Comparison of ENCODE assay signal across 8 mouse cellular contexts in the genomic region with DNA sequence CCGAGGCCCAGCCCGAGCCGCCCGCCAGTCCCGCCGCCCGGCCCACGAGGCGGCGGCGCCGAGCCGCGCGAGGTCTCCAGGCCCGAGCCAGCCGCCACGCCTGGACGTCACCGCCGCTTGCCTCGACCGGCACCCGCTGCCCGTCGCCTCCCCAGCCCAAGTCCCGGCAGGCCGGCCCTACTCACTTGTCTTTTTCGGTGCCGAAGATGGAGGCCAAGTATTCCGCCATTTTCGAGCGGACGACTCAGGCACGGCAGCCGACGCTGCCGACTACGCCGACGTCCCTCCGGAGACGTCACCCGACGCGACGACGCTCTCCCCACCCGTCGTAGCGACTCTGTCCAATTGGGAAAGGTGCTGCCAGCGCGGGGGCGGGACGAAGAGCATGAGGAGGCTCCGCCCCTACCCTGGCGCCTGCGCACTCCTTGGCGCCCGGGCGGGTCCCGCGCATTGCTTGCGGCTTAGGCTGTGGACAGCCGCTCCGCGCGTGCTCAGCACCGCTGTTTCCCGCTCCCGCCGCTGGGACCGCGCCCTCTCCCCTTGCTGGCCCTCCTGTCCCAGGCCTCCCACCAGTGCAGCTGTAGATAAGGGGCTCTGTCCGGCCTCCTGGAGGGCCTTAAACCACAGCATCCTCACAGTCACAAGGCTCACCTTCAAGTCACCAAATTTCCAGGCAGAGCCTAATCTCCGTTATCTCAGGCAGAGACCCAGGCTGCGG. TPM values are rescaled to one million over a fixed set of nuclear protein-coding genes. Genes with fewer than 3 reads are reported as not detected.
DNase-seq lines count a peak whose midpoint lies in the region; ATAC-seq lines count a peak whose summit lies in the region.

A gene (minus strand): TSS at position 425 of the 718 bp plus-strand sequence.

- peaks cover 16% of the 10 kb centered on the region for H3K36me3 ChIP-seq in lung, embryonic 16.5 days (ENCODE audit: control insufficient read depth, insufficient read depth, low read length)

- H3K27me3 ChIP-seq in lung, embryonic 16.5 days (ENCODE audit: control insufficient read depth, insufficient read depth, low read depth, low read length), result no peaks in the 10 kb centered on the region

- peak within 1 kb of the TSS; percentile 96 for H3K4me3 ChIP-seq in lung, embryonic 16.5 days (ENCODE audit: low read length)

- WGBS in lung, embryonic 16.5 days, result under 1% methylated on average over 77 of the region's 77 CpGs

- peak; percentile 86 for DNase-seq in MEL-GATA-1-ER (ENCODE audit: extremely low read depth, low read depth)
- DNase-seq in cerebellum, adult 8-10 months, result peak; percentile 99
- peak; percentile 99 for DNase-seq in forelimb bud, embryonic 11.5 days (ENCODE audit: low read depth, low spot score)
- peak; percentile 95 for DNase-seq in layer of hippocampus, adult 9-10 months (ENCODE audit: low spot score)
- peak; percentile 90 for DNase-seq in ovary, postnatal 10 days (ENCODE audit: low spot score)
- peak; percentile 94 to 98 for DNase-seq in thymus, postnatal 10 days (ENCODE audit: low spot score in 2 of 2)

- H3K4me1 ChIP-seq in lung, embryonic 16.5 days (replicated peaks; ENCODE audit: control insufficient read depth, insufficient read depth, low read length), result peaks cover 10% of the 10 kb centered on the region

- H3K9me3 ChIP-seq in lung, embryonic 16.5 days (ENCODE audit: control insufficient read depth, low read length), result no peaks in the 10 kb centered on the region

- peak within 1 kb of the TSS; percentile 84 for H3K27ac ChIP-seq in lung, embryonic 16.5 days (ENCODE audit: low read length)

- ATAC-seq in hematopoietic stem cell, adult 5-6 weeks (replicated peaks in 1 of 2; ENCODE audit: insufficient read depth in 1 of 2, low FRiP score in 2 of 2, low TSS enrichment in 1 of 2, low read depth in 1 of 2, poor library complexity in 2 of 2, severe bottlenecking in 2 of 2), result peak; percentile 97 to 99
- ATAC-seq in lung, embryonic 16.5 days (ENCODE audit: low read depth), result peak; percentile 100

- peak within 1 kb of the TSS; percentile 89 for H3K4me2 ChIP-seq in lung, embryonic 16.5 days (ENCODE audit: low read depth, low read length)

- peak within 1 kb of the TSS; percentile 98 for H3K9ac ChIP-seq in lung, embryonic 16.5 days (ENCODE audit: low read length)

RNA-seq across cellular contexts. Expression of the gene that starts here (rescaled TPM):
- total RNA-seq in hematopoietic stem cell, adult 5-6 weeks (2017), result 224 and 307 TPM in 2 replicates
- polyA plus RNA-seq in lung, embryonic 16.5 days (2015; fragmentation: Nextera tagmentation; extraction: Ambion mirVana), result 307 and 308 TPM in 2 replicates

Comparison
In these comparisons a context has a peak if more than half of its experiments do, and no peak if none do; other contexts are left out.
1. Peak in every context shown above with its lines: DNase-seq, ATAC-seq, H3K4me3 ChIP-seq and H3K27ac ChIP-seq.